Mouse (Mus musculus): ENCODE measurements around the gene Gm10471.
"Not testable (repeated sequence)": the region's sequence is repeated elsewhere in the genome, so short reads cannot be mapped to it uniquely, and the experiment has no call there.

Gene Gm10471

GRCm38 (mm10) chr5:26089191-26089590 lies at the start of gene Gm10471:
Gene Gm10471, minus strand, starts transcription at chr5:26089291.
- not testable (repeated sequence) for DNase-seq

- DNase-seq: not testable (repeated sequence)
These were observed 32.2 kb upstream of the Gm10471 start, which contains the start of gene Gm10220 for GRCm38 (mm10) chr5:26121321-26121720. Gene Gm10220, minus strand, starts transcription at chr5:26121421.

GRCm38 (mm10) chr5:26105262-26105661 lies 16.2 kb upstream of the Gm10471 start, which contains the start of gene 5031410I06Rik:
Gene 5031410I06Rik, minus strand, starts transcription at chr5:26105362.
- DNase-seq: not testable (repeated sequence)

- peak; percentile 7 to 17 for DNase-seq
These were observed 10.1 kb downstream of the Gm10471 start for GRCm38 (mm10) chr5:26079023-26079422.

- DNase-seq: peak; percentile 20 to 51
These were observed 18.4 kb downstream of the Gm10471 start for GRCm38 (mm10) chr5:26070716-26071115.

GRCm38 (mm10) chr5:26058481-26058880 lies 30.6 kb downstream of the Gm10471 start, which contains the start of gene Gm7347:
Gene Gm7347, minus strand, starts transcription at chr5:26058581.
- DNase-seq: not testable (repeated sequence)

- DNase-seq: not testable (repeated sequence)
These were observed 49.6 kb downstream of the Gm10471 start, which contains the start of gene Speer4a for GRCm38 (mm10) chr5:26039458-26039857. Gene Speer4a, minus strand, starts transcription at chr5:26039558.

Data from cerebellum, postnatal 14 days (tissue).